Mouse (Mus musculus) urinary bladder, postnatal 4 days (tissue): ENCODE measurements at regions not wholly inside any gene's neighbourhood (a gene's known extent, or its start where the extent isn't known, plus 50 kb on each side); places are given as distances from the start of the nearest gene placed in this dataset.

Source experiments
- DNase-seq, 2 experiments: peaks; one replicate each; pipeline ENCODE4 v3.0.0; 2021 to 2022; ENCODE audit warnings: low spot score in 2 of 2

DNA sequence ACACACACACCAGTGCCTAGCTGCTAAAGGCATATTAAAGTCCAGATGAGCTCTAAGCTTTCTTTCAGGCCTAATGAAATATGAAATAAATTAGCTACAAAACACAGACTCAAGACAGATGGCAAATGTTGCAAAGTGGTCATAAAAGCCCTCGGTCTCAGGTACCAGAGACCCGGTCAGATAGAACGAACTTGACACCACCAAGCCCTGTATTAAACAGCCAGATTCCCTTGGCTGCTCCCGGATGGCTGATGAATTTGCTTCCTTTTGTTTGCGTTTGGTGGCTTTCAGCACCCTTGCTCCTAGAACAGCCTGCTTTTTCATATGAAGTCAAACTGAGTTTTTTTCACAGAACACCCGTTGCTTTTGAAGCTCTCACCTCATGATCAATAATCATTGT is 51.5 kb upstream of the Daam1 start:
- DNase-seq: no peak
